Mouse (Mus musculus): ENCODE results near the gene Bcl2l2.

- no peak for TF ChIP-seq POLR2A (IDR thresholded peaks at IDR 0.05; ENCODE audit: low read depth, low read length)
- TF ChIP-seq CTCF (IDR thresholded peaks at IDR 0.05; ENCODE audit: borderline replicate concordance, insufficient read depth, low read length), result no peak
Measured at GRCm38 (mm10) chr14:54856703-54857102, 26.5 kb upstream of the Bcl2l2 start.

Measured in embryonic fibroblast, embryonic 13.5 days (primary cell).